Mouse (Mus musculus) stomach, embryonic 14.5 days (tissue): ENCODE measurements around the gene Sox15. TPM values are rescaled to one million over a fixed set of nuclear protein-coding genes. Genes with fewer than 3 reads are reported as not detected.

Experiments
- ATAC-seq: fragments of 200-750 bp; cut with Nextera tagmentation; 2 replicates; pipeline ENCODE4 v1.8.0; 2017; ENCODE audit warnings: low read depth, moderate TSS enrichment; ENCODE audit not compliant: insufficient number of reproducible peaks, insufficient read depth, low FRiP score
- H3K27ac ChIP-seq: fragments of 300-500 bp; sonication (generic); 2 replicates; pipeline ENCODE4 v1.5.1; 2014; ENCODE audit warnings: mild to moderate bottlenecking, low read length, moderate library complexity, mixed read lengths
- H3K27me3 ChIP-seq: fragments of 300-500 bp; sonication (generic); 2 replicates; pipeline ENCODE4 v1.6.1; 2014; ENCODE audit warnings: low read length, control low read depth, mixed read lengths; ENCODE audit not compliant: control insufficient read depth, insufficient read depth
- H3K36me3 ChIP-seq: fragments of 300-500 bp; sonication (generic); 2 replicates; pipeline ENCODE4 v1.6.1; 2014; ENCODE audit warnings: mild to moderate bottlenecking, control low read depth, low read length, moderate library complexity, mixed read lengths; ENCODE audit not compliant: control insufficient read depth, insufficient read depth
- H3K4me1 ChIP-seq: fragments of 300-500 bp; sonication (generic); 2 replicates; pipeline ENCODE4 v1.6.1; 2014; ENCODE audit warnings: low read length, control low read depth, mixed read lengths; ENCODE audit not compliant: control insufficient read depth, insufficient read depth
- H3K4me2 ChIP-seq: fragments of 300-500 bp; sonication (generic); replicated peaks from 2 replicates; pipeline ENCODE4 v1.6.1; 2014; ENCODE audit warnings: low read depth, low read length, control low read depth
- H3K4me3 ChIP-seq: fragments of 300-500 bp; sonication (generic); 2 replicates; pipeline ENCODE4 v1.5.1; 2014; ENCODE audit warnings: low read depth, low read length, control low read depth
- H3K9ac ChIP-seq: fragments of 300-500 bp; sonication (generic); replicated peaks from 2 replicates; pipeline ENCODE4 v1.6.1; 2014; ENCODE audit warnings: low read depth, mild to moderate bottlenecking, control low read depth, low read length, moderate library complexity, mixed read lengths
- H3K9me3 ChIP-seq: fragments of 300-500 bp; sonication (generic); 2 replicates; pipeline ENCODE4 v1.6.1; 2016; ENCODE audit warnings: low read depth, low read length, control low read depth; ENCODE audit not compliant: control insufficient read depth
- WGBS: fragments of 180-500 bp; shearing (Covaris S2); extraction: QIAGEN DNeasy Blood & Tissue Kit; methylation state at CpG from one replicate; pipeline ENCODE4 v1.1.7; 2014; 5-methylcytosine and 5-hydroxymethylcytosine counted together
- polyA plus RNA-seq: library from polyadenylated mRNA; unstranded; fragments of >200 nt; fragmentation: Nextera tagmentation; extraction: Ambion mirVana; gene quantifications from 2 replicates; pipeline ENCODE4 v1.2.1, GENCODE M21; 2014

Sox15 gene
- polyA plus RNA-seq, 1 experiment from 2014 or later, result 4.7 TPM

DNA sequence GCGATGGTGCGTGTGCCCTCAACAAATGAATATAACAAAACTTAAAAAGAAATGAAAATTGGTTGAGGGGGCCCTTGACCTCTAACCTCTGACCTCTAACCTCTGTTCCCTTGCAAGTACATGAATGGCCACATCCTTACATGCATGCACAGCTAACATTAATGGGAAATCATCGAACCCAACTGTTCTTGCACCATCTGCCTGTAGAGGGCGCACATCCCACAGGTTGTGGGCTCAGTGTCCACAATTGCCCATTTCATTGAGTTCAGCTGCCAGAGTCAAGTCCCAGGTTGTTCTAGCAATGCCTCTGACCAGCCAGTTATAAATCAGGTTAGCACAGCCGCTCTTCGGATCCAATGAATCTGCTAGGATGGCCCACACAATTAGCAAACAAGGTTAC is 26.8 kb upstream of the Sox15 start:
- WGBS, result 36% methylated on average over 6 of the region's 6 CpGs
- ATAC-seq, result no peak
- Histone ChIP-seq H3K4me1 (no peaks in the 10 kb centered on the region), H3K9me3 (no peaks in the 10 kb centered on the region), H3K27ac (no peak overlapping the region), H3K4me2 (no peak overlapping the region), H3K9ac (no peak overlapping the region), H3K27me3 (no peaks in the 10 kb centered on the region), H3K4me3 (no peak overlapping the region), H3K36me3 (no peaks in the 10 kb centered on the region)

DNA sequence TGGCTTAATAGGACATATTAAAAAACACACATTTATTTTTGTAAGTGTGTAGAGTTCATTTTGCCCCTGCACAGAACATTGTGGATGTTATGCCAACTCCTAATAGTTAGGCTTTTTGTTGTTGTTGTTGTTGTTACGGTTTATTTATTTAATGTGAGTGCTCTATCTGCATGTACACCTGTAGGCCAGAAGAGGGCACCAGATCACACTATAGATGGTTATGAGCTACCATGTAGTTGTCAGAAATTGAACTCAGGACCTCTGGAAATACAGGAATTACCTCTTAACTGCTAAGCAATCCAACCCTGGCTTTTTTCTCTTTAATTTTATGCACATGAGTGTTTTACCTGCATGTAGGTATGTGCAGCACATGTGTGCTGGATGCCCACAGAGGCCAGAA is 25.3 kb upstream of the Sox15 start:
- no peaks in the 10 kb centered on the region for H3K36me3 ChIP-seq
- no peaks in the 10 kb centered on the region for H3K9me3 ChIP-seq
- no peak overlapping the region for H3K4me3 ChIP-seq
- WGBS, result 71% methylated on average over 1 of the region's 1 CpGs
- no peak overlapping the region for H3K27ac ChIP-seq
- no peak for ATAC-seq
- H3K9ac ChIP-seq, result no peak overlapping the region
- peaks cover 9% of the 10 kb centered on the region for H3K4me1 ChIP-seq
- no peak overlapping the region for H3K4me2 ChIP-seq
- no peaks in the 10 kb centered on the region for H3K27me3 ChIP-seq

DNA sequence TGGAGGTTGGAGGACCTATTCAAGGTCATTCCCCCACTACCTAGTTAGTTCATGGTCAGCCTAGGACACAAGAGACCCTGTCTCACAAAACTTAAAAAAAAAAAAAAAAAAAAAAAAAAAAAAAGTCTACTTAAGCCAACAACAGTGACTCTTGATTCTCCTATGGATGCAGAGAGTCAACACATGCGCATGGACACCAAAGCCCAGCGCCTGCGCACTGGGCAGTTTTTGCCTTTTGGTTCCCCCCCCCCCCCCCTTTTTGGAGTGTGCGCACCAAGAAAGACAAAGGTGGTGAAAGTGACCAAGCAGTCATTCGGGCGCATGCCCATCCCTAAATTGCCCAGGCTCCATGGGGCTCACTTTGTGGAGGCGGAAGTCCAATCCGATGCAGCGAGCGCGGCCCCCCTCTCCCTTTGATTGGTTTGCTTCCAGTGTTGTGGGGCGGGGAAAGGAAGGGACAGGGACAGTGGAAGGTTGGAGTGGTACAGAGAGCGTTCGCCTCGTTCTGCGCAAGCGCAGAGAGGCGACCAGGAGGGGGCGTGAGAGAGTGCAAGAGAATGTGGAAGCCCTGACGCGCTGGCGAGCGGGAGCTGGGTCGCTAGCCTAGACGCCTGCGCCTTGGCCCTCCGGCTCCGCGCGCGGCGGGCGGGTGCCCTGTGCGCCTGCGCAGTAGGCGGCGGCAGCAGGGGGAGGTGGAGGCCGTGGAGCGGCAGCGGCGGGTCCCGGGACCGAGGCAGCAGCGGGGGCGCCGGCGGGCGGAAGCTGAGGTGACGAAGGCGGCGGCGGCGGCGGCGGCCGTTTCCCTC is 22.6 kb upstream of the Sox15 start, which contains the start of gene Fxr2:
Gene Fxr2 (plus strand): TSS at position 707 of the 806 bp plus-strand sequence.
- Histone ChIP-seq H3K9ac (peak within 1 kb of the TSS; percentile 95), H3K4me2 (peak within 1 kb of the TSS; percentile 81), H3K4me3 (peak within 1 kb of the TSS; percentile 98), H3K27ac (peak within 1 kb of the TSS; percentile 90), H3K9me3 (no peaks in the 10 kb centered on the region), H3K27me3 (no peaks in the 10 kb centered on the region), H3K4me1 (peaks cover 17% of the 10 kb centered on the region), H3K36me3 (peaks cover 3% of the 10 kb centered on the region)
- WGBS, result under 1% methylated on average over 42 of the region's 56 CpGs
- ATAC-seq, result peak; percentile 99

DNA sequence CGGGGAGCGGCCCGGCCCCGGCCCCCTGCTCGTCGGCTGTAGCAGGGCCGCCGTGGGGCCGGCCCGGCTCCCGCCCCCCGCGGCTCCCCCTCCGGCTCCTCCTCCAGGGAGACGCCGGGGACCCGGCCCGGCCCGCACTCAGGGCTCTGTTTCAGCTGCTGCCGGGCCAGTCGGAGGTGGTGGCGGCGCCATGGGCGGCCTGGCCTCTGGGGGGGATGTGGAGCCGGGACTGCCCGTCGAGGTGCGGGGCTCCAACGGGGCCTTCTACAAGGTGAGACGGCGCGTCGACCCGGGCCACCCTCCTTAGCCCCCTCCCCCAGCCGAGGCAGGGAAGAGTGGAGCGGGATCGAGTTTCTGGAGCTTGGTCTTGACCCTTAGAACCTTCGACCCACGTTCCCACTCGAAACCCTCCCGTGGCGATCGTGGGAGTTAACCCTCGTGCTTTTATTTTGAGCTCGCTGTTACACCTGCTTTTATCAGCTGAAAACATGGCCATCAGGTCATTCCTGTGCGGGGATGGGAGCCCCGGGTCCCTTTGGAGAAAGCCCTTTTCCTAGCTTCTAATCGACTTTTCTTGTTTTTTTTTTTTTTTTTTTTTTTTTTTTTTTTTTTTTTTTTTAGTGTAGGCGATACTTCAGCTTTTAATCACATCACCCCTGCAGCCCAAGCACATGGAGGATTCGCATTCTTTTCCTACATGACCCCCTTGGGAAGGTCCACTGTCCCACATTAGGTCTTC is 21.8 kb upstream of the Sox15 start:
- H3K4me3 ChIP-seq, result peak overlapping the region; percentile 98
- no peaks in the 10 kb centered on the region for H3K27me3 ChIP-seq
- H3K9ac ChIP-seq, result peak overlapping the region; percentile 95
- WGBS, result under 1% methylated on average over 37 of the region's 50 CpGs
- peak overlapping the region; percentile 90 for H3K27ac ChIP-seq
- ATAC-seq, result peak; percentile 54
- H3K36me3 ChIP-seq, result peaks cover 5% of the 10 kb centered on the region
- H3K4me1 ChIP-seq, result peaks cover 17% of the 10 kb centered on the region
- H3K4me2 ChIP-seq, result peak overlapping the region; percentile 81
- no peaks in the 10 kb centered on the region for H3K9me3 ChIP-seq

- H3K36me3 ChIP-seq, result peaks cover 23% of the 10 kb centered on the region
These were observed 19.6 kb upstream of the Sox15 start for GRCm38 (mm10) chr11:69635471-69635870.

GRCm38 (mm10) chr11:69645860-69646259 is 9.3 kb upstream of the Sox15 start:
- H3K4me2 ChIP-seq, result no peak overlapping the region
- no peak for ATAC-seq
- WGBS, result 96% methylated on average over 5 of the region's 5 CpGs
- H3K9ac ChIP-seq, result no peak overlapping the region
- H3K4me1 ChIP-seq, result no peaks in the 10 kb centered on the region
- H3K36me3 ChIP-seq, result peaks cover 91% of the 10 kb centered on the region
- no peak overlapping the region for H3K27ac ChIP-seq
- H3K4me3 ChIP-seq, result no peak overlapping the region
- H3K9me3 ChIP-seq, result no peaks in the 10 kb centered on the region
- H3K27me3 ChIP-seq, result no peaks in the 10 kb centered on the region

More at GRCm38 (mm10) chr11:69635471-69635870, 19.6 kb upstream of the Sox15 start:
- Histone ChIP-seq H3K27ac (no peak overlapping the region), H3K4me3 (no peak overlapping the region), H3K4me2 (peak overlapping the region; percentile 81; the same call in 1 of the 2 replicates), H3K9me3 (no peaks in the 10 kb centered on the region), H3K4me1 (peaks cover 17% of the 10 kb centered on the region), H3K9ac (peak overlapping the region; percentile 10; the same call in 1 of the 2 replicates), H3K27me3 (no peaks in the 10 kb centered on the region)
- no peak for ATAC-seq
- 76% methylated on average over 3 of the region's 3 CpGs for WGBS

DNA sequence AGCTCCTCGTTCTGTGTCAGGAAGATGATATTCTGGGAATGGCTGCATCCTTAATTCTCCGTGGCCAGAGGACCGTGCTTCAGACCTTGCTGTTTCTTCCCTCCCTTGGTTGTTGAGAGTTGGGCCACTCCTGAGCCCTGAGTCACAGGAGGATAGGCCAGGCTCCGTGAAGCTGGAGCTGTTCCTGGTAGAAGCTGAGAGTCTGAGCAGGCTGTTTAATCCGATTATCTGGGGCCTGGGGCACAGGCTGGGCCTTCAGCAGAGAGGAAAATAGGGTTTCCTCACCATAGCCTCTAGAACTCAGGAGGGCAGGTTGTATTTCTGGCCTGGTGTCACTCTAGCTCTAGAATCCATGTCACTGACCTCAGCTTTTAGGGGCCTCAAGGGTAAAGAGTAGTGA is 1.7 kb upstream of the Sox15 start:
- Histone ChIP-seq H3K4me1 (peaks cover 16% of the 10 kb centered on the region; the same call in 1 of the 2 replicates), H3K9ac (no peak overlapping the region), H3K9me3 (no peaks in the 10 kb centered on the region), H3K4me3 (no peak overlapping the region), H3K27me3 (no peaks in the 10 kb centered on the region), H3K36me3 (peaks cover 63% of the 10 kb centered on the region), H3K4me2 (no peak overlapping the region), H3K27ac (no peak overlapping the region)
- 72% methylated on average over 5 of the region's 5 CpGs for WGBS
- ATAC-seq, result no peak

GRCm38 (mm10) chr11:69654760-69655159 is 354 bp upstream of the Sox15 start:
- H3K36me3 ChIP-seq, result peaks cover 58% of the 10 kb centered on the region
- 37% methylated on average over 9 of the region's 9 CpGs for WGBS
- H3K9ac ChIP-seq, result no peak overlapping the region
- no peak for ATAC-seq
- H3K4me1 ChIP-seq, result peaks cover 16% of the 10 kb centered on the region; the same call in 1 of the 2 replicates
- H3K4me3 ChIP-seq, result no peak overlapping the region
- H3K27ac ChIP-seq, result peak overlapping the region; percentile 33; the same call in 1 of the 2 replicates
- no peaks in the 10 kb centered on the region for H3K27me3 ChIP-seq
- H3K4me2 ChIP-seq, result no peak overlapping the region
- no peaks in the 10 kb centered on the region for H3K9me3 ChIP-seq
